Mouse (Mus musculus) adrenal gland, postnatal 10 days (tissue): ENCODE results near the gene Hacd3. TPM values are rescaled to one million over a fixed set of nuclear protein-coding genes. Genes with fewer than 3 reads are reported as not detected.
A peak's percentile ranks its signal among the peaks of the same experiment; 100 is the strongest.

Experiments
- DNase-seq: peaks from one replicate; pipeline ENCODE4 v3.0.0; 2021; ENCODE audit warnings: mixed read lengths
- microRNA-seq: library from miRNA; unstranded; fragments of <30 nt; microRNA quantifications from one replicate; pipeline ENCODE4 v1.2.0, GENCODE M21; 2021
- total RNA-seq, 2 experiments: library from RNA; stranded (reverse); gene quantifications; 2 replicates each; pipeline ENCODE4 v1.2.3; 2021

Hacd3 gene
- total RNA-seq, 2 experiments from 2014 or later: 151 to 154 TPM

DNA sequence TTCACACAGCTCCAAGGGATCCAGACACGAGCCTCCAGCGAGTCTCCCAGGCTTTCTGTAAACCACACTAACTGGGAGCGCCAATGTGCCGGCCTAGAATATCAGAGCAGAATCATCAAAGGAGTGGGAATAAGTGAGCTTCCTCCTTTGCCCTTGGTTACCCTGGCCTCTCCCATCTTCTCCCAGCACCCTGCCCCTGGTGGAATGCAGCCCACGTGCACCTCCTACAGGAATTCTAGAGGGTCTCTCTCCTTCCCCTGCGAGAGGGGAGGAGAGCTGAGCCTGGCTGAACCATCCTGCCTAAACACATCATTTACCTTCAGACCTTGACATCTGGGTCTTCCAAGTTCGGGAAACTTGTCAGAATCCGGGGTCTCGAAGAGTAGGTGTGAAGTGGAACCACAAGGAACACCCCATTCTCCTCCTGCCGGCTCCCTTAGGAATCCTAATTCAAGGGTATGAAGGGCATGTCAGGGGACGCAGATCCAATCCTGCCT, 70.3 kb downstream of the Hacd3 start, which contains the start of gene Slc24a1:
Gene Slc24a1 (minus strand): TSS at position 447 of the 497 bp plus-strand sequence.
- DNase-seq: no peak

DNA sequence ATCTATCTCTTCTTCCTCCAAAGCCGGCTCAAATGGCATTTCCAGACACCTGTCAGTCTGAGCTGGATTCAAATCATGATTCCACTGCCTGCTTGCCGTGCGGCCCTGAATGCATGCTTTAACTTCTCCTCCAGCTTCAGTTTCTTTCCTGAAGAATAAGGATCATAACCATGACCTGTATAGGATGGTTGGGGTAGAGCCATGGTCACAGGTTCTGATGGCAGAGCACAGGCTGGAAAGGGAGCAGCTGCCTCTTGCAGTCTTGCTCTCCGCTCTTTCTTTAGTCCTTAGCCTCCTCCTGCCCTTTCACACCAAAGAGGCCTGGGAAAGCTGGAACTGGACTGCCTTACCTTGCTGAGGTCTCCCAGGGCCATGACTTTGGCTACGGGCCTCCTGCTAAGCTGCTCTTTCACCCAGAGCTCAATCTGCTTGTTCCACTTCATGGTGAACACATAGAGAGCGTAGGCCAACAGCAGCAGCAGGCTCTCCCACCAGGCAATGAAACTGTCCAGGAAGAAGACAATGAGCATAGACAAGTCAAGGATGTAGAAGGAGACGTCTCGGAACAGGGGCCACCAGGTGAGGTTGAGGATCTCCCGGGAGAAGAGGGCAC, 73.9 kb downstream of the Hacd3 start:
- peak; percentile 54 for DNase-seq

DNA sequence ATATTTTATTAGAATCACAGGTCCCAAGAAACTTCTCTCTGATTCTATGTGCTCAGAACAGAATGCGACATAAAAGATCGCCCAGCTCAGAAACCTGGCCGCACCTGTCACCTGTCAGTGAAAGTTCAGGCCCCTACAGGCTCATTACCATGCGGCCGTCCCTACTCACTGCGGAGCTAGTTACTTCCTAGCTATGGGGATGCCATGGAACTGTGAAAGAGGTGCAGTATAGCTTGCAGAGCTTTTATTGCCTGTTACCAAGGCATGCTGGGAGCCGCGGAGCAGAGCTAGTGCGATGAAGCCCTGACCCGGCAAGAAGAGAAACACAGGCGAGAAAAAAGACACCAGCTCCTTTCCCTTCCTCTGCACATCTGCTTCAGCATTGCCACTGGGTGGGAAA, 77.5 kb downstream of the Hacd3 start:
- DNase-seq: no peak

- DNase-seq: no peak
Observed at GRCm38 (mm10) chr9:64941650-64942049, 79.8 kb downstream of the Hacd3 start.

DNA sequence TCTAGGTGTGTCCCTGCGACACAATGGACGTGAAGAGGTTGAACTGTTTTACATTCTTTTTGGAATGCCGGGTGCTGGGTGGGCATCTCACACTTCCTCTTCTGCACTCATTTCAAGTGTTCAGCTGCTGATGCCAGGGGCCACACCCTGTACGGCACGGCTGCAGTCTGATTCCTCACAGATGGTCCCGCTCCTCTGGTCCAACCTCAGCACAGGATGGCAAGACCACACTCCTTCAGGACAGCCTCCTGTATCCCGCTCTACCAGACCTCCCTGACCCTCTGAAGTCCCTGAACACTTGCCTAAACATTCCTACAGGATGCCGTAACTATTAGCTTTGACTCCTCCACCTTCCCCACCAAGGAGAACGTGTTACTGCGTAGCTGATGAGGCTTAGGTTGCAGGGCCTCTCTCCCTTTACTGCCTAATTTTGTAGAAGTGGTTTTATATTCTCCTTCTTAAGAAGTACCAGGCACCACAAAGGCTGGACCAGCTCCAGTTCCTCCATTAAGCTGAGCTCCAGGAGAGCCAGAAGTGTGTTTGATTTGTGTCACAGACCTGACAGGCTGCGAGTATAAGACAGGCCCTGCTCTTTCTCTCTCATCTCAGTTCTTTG, 80.7 kb downstream of the Hacd3 start:
- no peak for DNase-seq

DNA sequence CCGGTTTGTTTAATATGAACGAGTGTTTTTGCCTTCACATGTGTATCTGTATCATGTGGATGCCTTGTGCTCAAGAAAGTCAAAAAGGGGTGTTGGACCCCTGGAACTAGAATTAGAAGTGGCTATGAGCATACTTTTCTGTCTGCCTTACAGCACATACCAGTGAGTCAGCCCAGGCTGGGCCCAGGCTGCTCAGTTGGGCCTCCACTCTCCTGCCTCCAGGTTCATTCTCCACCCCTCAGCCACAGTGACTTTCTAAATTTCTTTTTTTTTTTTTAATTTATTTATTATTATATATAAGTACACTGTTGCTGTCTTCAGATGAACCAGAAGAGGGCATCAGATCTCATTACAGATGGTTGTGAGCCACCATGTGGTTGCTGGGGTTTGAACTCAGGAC, 81.7 kb downstream of the Hacd3 start:
- DNase-seq: no peak

GRCm38 (mm10) chr9:64939281-64939680, 82.2 kb downstream of the Hacd3 start:
- DNase-seq: no peak

DNA sequence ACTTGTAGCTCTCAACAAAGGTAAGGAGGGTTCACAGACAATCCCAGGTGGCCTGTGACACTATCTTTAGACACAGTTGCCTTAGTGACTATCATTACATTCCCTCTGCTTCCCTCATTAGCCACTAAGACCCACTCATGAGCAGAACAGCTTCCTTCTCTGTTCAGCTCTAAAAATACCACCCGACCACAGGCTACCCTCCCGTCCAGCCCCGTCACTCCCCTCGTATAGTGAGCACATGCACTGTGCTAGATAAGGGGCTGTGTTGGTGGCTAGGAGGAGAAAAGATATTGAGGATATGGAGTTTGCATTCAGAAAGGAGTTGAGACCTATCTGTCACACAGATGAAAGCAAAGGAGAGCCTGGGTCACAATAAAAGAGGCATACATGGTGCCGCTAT, 83.0 kb downstream of the Hacd3 start:
- DNase-seq: no peak

DNA sequence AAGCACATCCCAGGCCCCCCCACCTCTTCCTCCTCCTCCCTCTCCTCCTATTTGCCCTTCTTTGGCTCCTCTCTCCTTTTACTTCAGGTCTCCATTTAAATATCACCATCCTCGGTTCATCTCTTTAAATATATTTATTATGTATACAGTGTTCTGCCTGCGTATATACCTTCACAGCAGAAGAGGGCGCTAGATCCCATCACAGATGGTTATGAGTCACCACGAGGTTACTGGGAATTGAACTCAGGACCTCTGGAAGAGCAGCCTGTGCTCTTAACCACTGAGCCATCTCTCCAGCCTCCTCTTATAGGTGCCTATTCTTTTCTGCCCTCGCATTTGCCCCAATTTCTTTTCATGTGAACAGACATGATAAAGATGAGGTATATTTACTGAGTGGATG, 84.0 kb downstream of the Hacd3 start:
- DNase-seq: no peak

Small RNA genes within 50 kb of the gene (microRNA-seq; reads per million reads assigned to microRNA genes)
- not detected for gene Gm25640

Other genes starting within 250 kb of the Hacd3 start
- gene Dennd4a, start 210.4 kb downstream of the Hacd3 start, total RNA-seq: 10 to 100 TPM; 16.8 to 18.9 TPM
- under 1 TPM; 0.09 to 0.15 TPM for gene Slc24a1, start 70.1 kb downstream of the Hacd3 start, total RNA-seq
- 10 to 100 TPM; 27.5 to 31.5 TPM for gene Ints14, start 60.8 kb downstream of the Hacd3 start, total RNA-seq
- 10 to 100 TPM; 74.0 to 86.7 TPM for gene Dpp8, start 10.7 kb upstream of the Hacd3 start, total RNA-seq
- 10 to 100 TPM; 18.0 to 27.0 TPM for gene Igdcc4, start 79.8 kb upstream of the Hacd3 start, total RNA-seq
- 1 to 10 TPM; 1.2 to 1.7 TPM for gene Igdcc3, start 119.5 kb upstream of the Hacd3 start, total RNA-seq
- gene Parp16, start 173.7 kb upstream of the Hacd3 start, total RNA-seq: 10 to 100 TPM; 12.9 to 19.6 TPM
- gene Cilp, start 243.5 kb upstream of the Hacd3 start, total RNA-seq: 10 to 100 TPM in 1 of 2 experiments, 1 to 10 TPM in 1; 8.6 to 10.9 TPM